Mouse (Mus musculus): ENCODE measurements around the gene Asb13.

GRCm38 (mm10) chr13:3646566-3646965, 12.7 kb downstream of the Asb13 start:
- no peak for TF ChIP-seq CTCF (conservative IDR thresholded peaks at IDR 0.05; ENCODE audit: low read length)
- TF ChIP-seq POU5F1 (IDR thresholded peaks at IDR 0.05; ENCODE audit: borderline replicate concordance, low read length): no peak

All from E14TG2a.4 (cell line).